Mouse (Mus musculus): ENCODE measurements around the gene Stra8.

DNA sequence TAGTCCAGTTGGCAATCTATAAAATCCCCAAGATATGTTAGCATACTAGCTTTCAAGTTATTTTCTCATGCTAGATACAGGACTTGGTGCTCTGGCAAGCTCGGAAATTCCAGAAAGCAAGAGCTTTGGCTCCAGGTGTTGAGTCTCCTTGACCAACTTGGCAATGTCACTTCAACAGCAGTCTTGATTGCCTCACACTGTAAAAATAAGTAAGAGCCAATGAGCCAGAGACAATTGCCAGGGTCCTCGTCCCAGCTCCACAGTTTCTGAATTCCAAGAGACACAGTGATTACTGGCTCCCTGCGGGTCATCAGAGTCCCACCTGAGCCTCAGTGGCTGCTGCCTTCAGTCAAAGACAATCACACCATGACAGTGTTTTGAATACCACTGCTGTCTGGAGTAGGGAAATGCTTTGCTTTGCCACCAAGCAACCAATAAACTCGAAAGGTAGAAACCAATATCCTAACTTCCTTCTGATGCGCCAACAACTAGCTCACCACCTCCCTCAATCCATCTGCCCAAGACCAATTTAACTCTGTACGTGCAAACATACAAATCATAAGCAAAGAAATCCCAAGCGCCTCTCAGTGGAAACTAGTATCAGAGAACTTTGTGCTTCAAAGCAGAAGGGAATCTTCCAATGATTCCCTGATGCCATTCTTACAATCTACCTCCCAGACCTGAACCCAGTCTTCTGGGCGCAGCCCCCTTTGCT, 10.2 kb upstream of the Stra8 start:
- TF ChIP-seq CTCF (IDR thresholded peaks at IDR 0.05; ENCODE audit: low read depth) = no peak
- no peak for TF ChIP-seq EP300 (IDR thresholded peaks at IDR 0.05; ENCODE audit: low read depth)

All from heart, postnatal 0 days (tissue).